Mouse (Mus musculus) embryonic fibroblast, embryonic 13.5 days (primary cell): ENCODE results near the gene Hcfc2. TPM values are rescaled to one million over a fixed set of nuclear protein-coding genes. Genes with fewer than 3 reads are reported as not detected.

ENCODE experiments used
- H3K27ac ChIP-seq: 2 replicates; pipeline ENCODE4 v1.5.1; 2012; ENCODE audit warnings: low read length, control low read depth, inconsistent platforms; ENCODE audit not compliant: insufficient read depth
- H3K4me1 ChIP-seq: 2 replicates; pipeline ENCODE4 v1.6.1; 2011; ENCODE audit warnings: low read length; ENCODE audit not compliant: control insufficient read depth, insufficient read depth
- H3K4me3 ChIP-seq: 2 replicates; pipeline ENCODE4 v1.5.1; 2011; ENCODE audit warnings: mild to moderate bottlenecking, control low read depth, low read length; ENCODE audit not compliant: insufficient read depth
- CTCF ChIP-seq: IDR thresholded peaks from 2 replicates; pipeline ENCODE4 v1.5.1; 2011; ENCODE audit warnings: mild to moderate bottlenecking, control low read depth, low read length, moderate library complexity, borderline replicate concordance; ENCODE audit not compliant: insufficient read depth
- POLR2A ChIP-seq: IDR thresholded peaks from 2 replicates; pipeline ENCODE4 v1.6.1; 2011; ENCODE audit warnings: low read depth, mild to moderate bottlenecking, control low read depth, low read length, moderate library complexity
- polyA plus RNA-seq: library from polyadenylated mRNA; stranded (reverse); fragments of >200 nt; gene quantifications from 2 replicates; pipeline ENCODE4 v1.2.4, GENCODE M21; 2011; ENCODE audit warnings: low read depth; ENCODE audit not compliant: missing spikeins, insufficient read length

Hcfc2 gene
- 37.7 and 49.3 TPM in 2 replicates for polyA plus RNA-seq

- no peak within 1 kb of the TSS for H3K27ac ChIP-seq
- H3K4me1 ChIP-seq: peaks cover 8% of the 10 kb centered on the region
- TF ChIP-seq POLR2A: no peak
- TF ChIP-seq CTCF: no peak
- H3K4me3 ChIP-seq: no peak within 1 kb of the TSS
These were observed at the start of gene Hcfc2 for GRCm38 (mm10) chr10:82695956-82696355. Gene Hcfc2 (plus strand): TSS chr10:82696160.

- H3K4me3 ChIP-seq: no peak overlapping the region
- H3K4me1 ChIP-seq: no peaks in the 10 kb centered on the region
- no peak overlapping the region for H3K27ac ChIP-seq
- TF ChIP-seq POLR2A (no peak), CTCF (no peak)
These were observed 48.7 kb upstream of the Hcfc2 start for GRCm38 (mm10) chr10:82647205-82647811.

GRCm38 (mm10) chr10:82651221-82651620 lies 44.7 kb upstream of the Hcfc2 start:
- Histone ChIP-seq H3K4me3 (no peak overlapping the region), H3K4me1 (no peaks in the 10 kb centered on the region), H3K27ac (no peak overlapping the region)
- TF ChIP-seq CTCF (no peak), POLR2A (no peak)

DNA sequence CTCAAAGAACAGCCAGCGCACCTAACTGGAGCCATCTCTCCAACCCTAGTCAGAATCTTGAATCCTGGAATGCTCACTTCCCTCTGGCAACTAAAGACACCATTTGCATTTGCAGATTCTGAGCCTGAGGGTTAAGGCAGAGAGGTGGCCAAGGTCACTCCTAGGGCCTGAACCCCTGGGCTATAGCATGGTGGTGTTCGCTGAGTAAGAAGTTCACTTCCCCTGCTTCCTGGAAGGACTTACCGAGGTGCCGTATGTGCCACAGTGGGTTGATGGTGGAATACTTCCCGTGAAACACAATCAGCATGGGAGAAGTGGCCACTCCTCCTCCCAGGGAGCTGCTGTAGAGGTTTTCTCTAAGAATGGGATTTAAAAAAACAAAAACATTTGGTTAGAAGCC lies 43.3 kb upstream of the Hcfc2 start:
- no peak overlapping the region for H3K27ac ChIP-seq
- TF ChIP-seq POLR2A: no peak
- TF ChIP-seq CTCF: no peak
- H3K4me3 ChIP-seq: no peak overlapping the region
- no peaks in the 10 kb centered on the region for H3K4me1 ChIP-seq

DNA sequence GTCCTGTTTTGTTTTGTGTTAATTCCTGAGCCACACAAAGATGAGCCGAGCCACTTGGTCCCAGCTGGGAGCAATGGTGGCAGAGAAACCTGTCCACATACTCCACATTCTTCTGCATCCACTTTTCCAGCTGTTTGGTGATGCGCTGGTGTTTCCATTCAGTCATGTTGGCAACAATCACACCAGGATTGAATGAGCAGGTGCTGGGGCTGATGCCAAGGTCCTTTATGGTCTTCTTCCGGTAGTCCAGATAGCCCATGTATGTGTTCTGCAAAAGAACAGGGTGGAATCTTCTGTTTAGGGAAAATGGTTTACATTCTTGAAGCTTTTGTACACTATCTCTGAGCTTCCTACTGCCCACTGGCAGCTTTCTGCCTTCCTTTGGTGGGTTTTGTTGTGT lies 41.4 kb upstream of the Hcfc2 start:
- Histone ChIP-seq H3K4me1 (no peaks in the 10 kb centered on the region), H3K27ac (no peak overlapping the region), H3K4me3 (no peak overlapping the region)
- no peak for TF ChIP-seq CTCF
- no peak for TF ChIP-seq POLR2A

GRCm38 (mm10) chr10:82661820-82662219 lies 34.1 kb upstream of the Hcfc2 start:
- no peak overlapping the region for H3K27ac ChIP-seq
- no peaks in the 10 kb centered on the region; the same call in 1 of the 2 replicates for H3K4me1 ChIP-seq
- TF ChIP-seq POLR2A (no peak), CTCF (no peak)
- no peak overlapping the region for H3K4me3 ChIP-seq

GRCm38 (mm10) chr10:82662267-82662990 lies 33.5 kb upstream of the Hcfc2 start:
- no peak overlapping the region for H3K4me3 ChIP-seq
- TF ChIP-seq POLR2A (no peak), CTCF (no peak)
- no peaks in the 10 kb centered on the region; the same call in 1 of the 2 replicates for H3K4me1 ChIP-seq
- H3K27ac ChIP-seq: no peak overlapping the region

GRCm38 (mm10) chr10:82663289-82663688 lies 32.7 kb upstream of the Hcfc2 start:
- Histone ChIP-seq H3K4me1 (no peaks in the 10 kb centered on the region; the same call in 1 of the 2 replicates), H3K27ac (no peak overlapping the region), H3K4me3 (no peak overlapping the region)
- no peak for TF ChIP-seq POLR2A
- no peak for TF ChIP-seq CTCF

GRCm38 (mm10) chr10:82665951-82666350 lies 30.0 kb upstream of the Hcfc2 start:
- no peak overlapping the region for H3K27ac ChIP-seq
- TF ChIP-seq CTCF (no peak), POLR2A (no peak)
- no peaks in the 10 kb centered on the region; the same call in 1 of the 2 replicates for H3K4me1 ChIP-seq
- H3K4me3 ChIP-seq: no peak overlapping the region
